Mouse (Mus musculus): ENCODE data around the gene Hook2.

- TF ChIP-seq CTCF (conservative IDR thresholded peaks at IDR 0.05 in 1 of 2, IDR thresholded peaks at IDR 0.05 in 1 of 2; ENCODE audit: low read depth in 2 of 2, low read length in 2 of 2) = no peak
- no peak for TF ChIP-seq UBTF (IDR thresholded peaks at IDR 0.05; ENCODE audit: low read depth, low read length)
- TF ChIP-seq POLR2A (IDR thresholded peaks at IDR 0.05; ENCODE audit: low read depth, low read length) = no peak
- TF ChIP-seq MYC (IDR thresholded peaks at IDR 0.05; ENCODE audit: low read depth, low read length) = no peak
- no peak for TF ChIP-seq EP300 (IDR thresholded peaks at IDR 0.05; ENCODE audit: low read length)
- no peak for TF ChIP-seq POLR2AphosphoS2 (IDR thresholded peaks at IDR 0.05; ENCODE audit: low read depth, low read length)
- TF ChIP-seq JUN (IDR thresholded peaks at IDR 0.05; ENCODE audit: insufficient read depth, low read depth, low read length) = no peak
These were observed 26.8 kb downstream of the Hook2 start for GRCm38 (mm10) chr8:85017209-85017608.
